Mouse (Mus musculus): Measurements from ENCODE around the gene Stau1.
"Not testable (repeated sequence)": the region's sequence is repeated elsewhere in the genome, so short reads cannot be mapped to it uniquely, and the experiment has no call there.

The Stau1 gene

GRCm38 (mm10) chr2:166995796-166996532 lies at the start of gene Stau1:
Gene Stau1, minus strand, starts transcription at chr2:166996299.
- peak; percentile 93 for DNase-seq

- no peak for DNase-seq
Measured at GRCm38 (mm10) chr2:167043400-167044121, 47.5 kb upstream of the Stau1 start.

- DNase-seq: no peak
Measured at GRCm38 (mm10) chr2:167039386-167039785, 43.3 kb upstream of the Stau1 start.

GRCm38 (mm10) chr2:167038716-167039115 lies 42.6 kb upstream of the Stau1 start:
- DNase-seq: no peak

GRCm38 (mm10) chr2:167038297-167038696 lies 42.2 kb upstream of the Stau1 start:
- peak; percentile 30 for DNase-seq

GRCm38 (mm10) chr2:167037710-167038109 lies 41.6 kb upstream of the Stau1 start:
- DNase-seq: no peak

- no peak for DNase-seq
Measured at GRCm38 (mm10) chr2:167030507-167030906, 34.4 kb upstream of the Stau1 start.

GRCm38 (mm10) chr2:167028553-167028952 lies 32.5 kb upstream of the Stau1 start:
- DNase-seq: no peak

GRCm38 (mm10) chr2:167019396-167019795 lies 23.3 kb upstream of the Stau1 start:
- no peak for DNase-seq

- no peak for DNase-seq
Measured at GRCm38 (mm10) chr2:167015382-167015718, 19.3 kb upstream of the Stau1 start.

GRCm38 (mm10) chr2:167014702-167015381 lies 18.7 kb upstream of the Stau1 start, which contains the start of gene Ddx27:
Gene Ddx27, plus strand, starts transcription at chr2:167015193.
- DNase-seq: peak; percentile 87

- no peak for DNase-seq
Measured at GRCm38 (mm10) chr2:167010546-167010945, 14.4 kb upstream of the Stau1 start.

GRCm38 (mm10) chr2:167009483-167009882 lies 13.4 kb upstream of the Stau1 start:
- no peak for DNase-seq

GRCm38 (mm10) chr2:167007565-167007964 lies 11.5 kb upstream of the Stau1 start:
- not testable (repeated sequence) for DNase-seq

- DNase-seq: peak; percentile 66
Measured at GRCm38 (mm10) chr2:167007001-167007491, 10.9 kb upstream of the Stau1 start.

GRCm38 (mm10) chr2:167006355-167006754 lies 10.3 kb upstream of the Stau1 start:
- no peak for DNase-seq

GRCm38 (mm10) chr2:167004099-167004854 lies 8.2 kb upstream of the Stau1 start:
- DNase-seq: peak; percentile 81

GRCm38 (mm10) chr2:167001486-167001885 lies 5.4 kb upstream of the Stau1 start:
- DNase-seq: no peak

GRCm38 (mm10) chr2:166996533-166996894 lies 415 bp upstream of the Stau1 start:
- DNase-seq: no peak

- DNase-seq: peak; percentile 29
Measured at GRCm38 (mm10) chr2:166995021-166995795, 891 bp downstream of the Stau1 start.

GRCm38 (mm10) chr2:166991945-166992344 lies 4.2 kb downstream of the Stau1 start:
- no peak for DNase-seq

- DNase-seq: no peak
Measured at GRCm38 (mm10) chr2:166990861-166991260, 5.2 kb downstream of the Stau1 start.

Measured in cerebellum, adult 8-10 months (tissue).